Mouse (Mus musculus) C2C12 (cell line): ENCODE measurements around the gene Cox7a1. TPM values are rescaled to one million over a fixed set of nuclear protein-coding genes. Genes with fewer than 3 reads are reported as not detected.

Experiments
- H3K27me3 ChIP-seq: one replicate; pipeline ENCODE4 v1.6.1; 2011; ENCODE audit not compliant: control insufficient read depth, insufficient read depth, insufficient read length
- H3K36me3 ChIP-seq: one replicate; pipeline ENCODE4 v1.6.1; 2011; ENCODE audit not compliant: control insufficient read depth, insufficient read depth
- H3K4me3 ChIP-seq: one replicate; pipeline ENCODE4 v1.5.1; 2011; ENCODE audit warnings: mild to moderate bottlenecking, control low read depth; ENCODE audit not compliant: poor library complexity, insufficient read depth, severe bottlenecking
- H3K79me2 ChIP-seq: one replicate; pipeline ENCODE4 v1.6.1; 2011; ENCODE audit not compliant: control insufficient read depth, insufficient read depth
- H3K79me3 ChIP-seq: one replicate; pipeline ENCODE4 v1.6.1; 2011; ENCODE audit warnings: low read depth, control low read depth
- H3ac ChIP-seq: one replicate; pipeline ENCODE3; 2011; ENCODE audit warnings: low read depth; ENCODE audit not compliant: control insufficient read depth, insufficient read length
- CEBPB ChIP-seq: IDR thresholded peaks from one replicate; pipeline ENCODE4 v1.6.1; 2011; ENCODE audit warnings: low read depth, mild to moderate bottlenecking, control low read depth, moderate library complexity
- CTCF ChIP-seq: IDR thresholded peaks from one replicate; pipeline ENCODE4 v1.5.1; 2011; ENCODE audit not compliant: control insufficient read depth, insufficient read depth, insufficient read length
- FOSL1 ChIP-seq: IDR thresholded peaks from one replicate; pipeline ENCODE4 v1.8.0; 2011; ENCODE audit warnings: mild to moderate bottlenecking, low read length; ENCODE audit not compliant: poor library complexity, insufficient read depth, severe bottlenecking
- MAX ChIP-seq: IDR thresholded peaks from one replicate; pipeline ENCODE4 v1.6.1; 2011; ENCODE audit warnings: mild to moderate bottlenecking, control low read depth
- MYOD1 ChIP-seq: IDR thresholded peaks from one replicate; pipeline ENCODE4 v1.6.1; 2011; ENCODE audit warnings: low read depth; ENCODE audit not compliant: control insufficient read depth, insufficient read length
- MYOG ChIP-seq: IDR thresholded peaks from one replicate; pipeline ENCODE4 v1.6.1; 2011; ENCODE audit not compliant: control insufficient read depth, insufficient read length; ENCODE audit errors: extremely low read depth
- USF1 ChIP-seq: IDR thresholded peaks from one replicate; pipeline ENCODE4 v1.6.1; 2011; ENCODE audit warnings: low read depth, mild to moderate bottlenecking, control low read depth, moderate library complexity
- long read RNA-seq, 2 experiments: library from polyadenylated mRNA; unstranded; transcript quantifications; one replicate each; pipeline ENCODE4 v2.0.0; 2019 to 2020
- polyA plus RNA-seq: library from polyadenylated mRNA; unstranded; fragments of >200 nt; fragmentation: generic; extraction: Trizol; gene quantifications from one replicate; pipeline ENCODE4 v1.2.1, GENCODE M21; 2012; ENCODE audit warnings: missing spikeins

Cox7a1 gene
- 7.9 TPM for polyA plus RNA-seq
- long read RNA-seq, experiment 1, partial matches to known transcripts = 0 of 2 reads
- long read RNA-seq, experiment 1, other reads (novel, unspliced or antisense) = 0 of 2 reads
- long read RNA-seq, experiment 2 = 0 reads

- H3ac ChIP-seq = peak within 1 kb of the TSS; percentile 18
- TF ChIP-seq MAX (no peak), MYOD1 (no peak), FOSL1 (no peak), CEBPB (no peak), MYOG (no peak)
- H3K27me3 ChIP-seq = no peaks in the 10 kb centered on the region
- no peak within 1 kb of the TSS for H3K4me3 ChIP-seq
- H3K79me3 ChIP-seq = no peaks in the 10 kb centered on the region
- H3K79me2 ChIP-seq = no peaks in the 10 kb centered on the region
- peaks cover 29% of the 10 kb centered on the region for H3K36me3 ChIP-seq
Observed at GRCm38 (mm10) chr7:30183879-30184289, at the start of gene Cox7a1. Cox7a1 (plus strand) TSS chr7:30184144.

- Histone ChIP-seq H3K79me3 (peaks cover 13% of the 10 kb centered on the region), H3ac (no peak overlapping the region), H3K36me3 (peaks cover 51% of the 10 kb centered on the region)
Observed at GRCm38 (mm10) chr7:30136826-30137225, 47.1 kb upstream of the Cox7a1 start.

DNA sequence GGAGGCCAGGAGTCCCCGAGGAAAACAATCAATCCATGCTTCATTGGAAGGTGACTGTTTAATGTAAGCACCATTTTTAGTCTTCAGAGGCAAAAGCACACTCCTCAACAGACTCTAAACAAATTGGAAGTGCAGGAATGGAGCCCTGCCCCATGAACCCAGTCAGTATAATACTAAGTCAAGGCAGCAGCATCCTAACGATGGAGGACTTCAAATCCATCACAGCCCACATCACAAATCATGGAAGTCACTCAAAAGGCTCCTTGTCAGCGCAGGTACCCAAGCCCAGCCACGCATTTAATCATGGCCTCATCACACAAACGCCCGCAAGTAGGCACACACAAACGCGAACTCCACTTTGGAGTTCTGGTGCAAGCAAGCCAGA lies 40.8 kb upstream of the Cox7a1 start:
- H3K36me3 ChIP-seq = peaks cover 6% of the 10 kb centered on the region
- TF ChIP-seq CEBPB = no peak
- TF ChIP-seq CTCF = no peak
- no peak for TF ChIP-seq MYOD1
- no peak for TF ChIP-seq MYOG
- TF ChIP-seq FOSL1 = no peak
- TF ChIP-seq MAX = no peak
- TF ChIP-seq USF1 = no peak
- no peaks in the 10 kb centered on the region for H3K27me3 ChIP-seq

More at GRCm38 (mm10) chr7:30136826-30137225, 47.1 kb upstream of the Cox7a1 start:
- no peaks in the 10 kb centered on the region for H3K27me3 ChIP-seq
- H3K79me2 ChIP-seq = no peaks in the 10 kb centered on the region
- TF ChIP-seq CEBPB (no peak), MYOG (no peak), CTCF (no peak), MYOD1 (no peak), MAX (no peak), USF1 (no peak), FOSL1 (no peak)
- H3K4me3 ChIP-seq = no peak overlapping the region

GRCm38 (mm10) chr7:30143555-30144209 lies 40.3 kb upstream of the Cox7a1 start:
- H3K36me3 ChIP-seq = peaks cover 6% of the 10 kb centered on the region
- no peak for TF ChIP-seq USF1
- no peak for TF ChIP-seq CTCF
- TF ChIP-seq MAX = no peak
- no peak for TF ChIP-seq MYOG
- TF ChIP-seq FOSL1 = no peak
- TF ChIP-seq MYOD1 = no peak
- no peak for TF ChIP-seq CEBPB
- H3K4me3 ChIP-seq = no peak overlapping the region

More for the DNA sequence above, 40.8 kb upstream of the Cox7a1 start:
- no peaks in the 10 kb centered on the region for H3K79me2 ChIP-seq
- peaks cover 9% of the 10 kb centered on the region for H3K79me3 ChIP-seq
- H3K4me3 ChIP-seq = no peak overlapping the region
- no peak overlapping the region for H3ac ChIP-seq

GRCm38 (mm10) chr7:30147011-30147410 lies 36.9 kb upstream of the Cox7a1 start:
- H3K79me2 ChIP-seq = no peaks in the 10 kb centered on the region
- H3K4me3 ChIP-seq = no peak overlapping the region
- peaks cover 2% of the 10 kb centered on the region for H3K79me3 ChIP-seq
- H3ac ChIP-seq = no peak overlapping the region
- H3K36me3 ChIP-seq = no peaks in the 10 kb centered on the region
- TF ChIP-seq FOSL1 = no peak
- H3K27me3 ChIP-seq = no peaks in the 10 kb centered on the region

More at GRCm38 (mm10) chr7:30143555-30144209, 40.3 kb upstream of the Cox7a1 start:
- no peaks in the 10 kb centered on the region for H3K79me2 ChIP-seq
- H3ac ChIP-seq = no peak overlapping the region
- peaks cover 6% of the 10 kb centered on the region for H3K79me3 ChIP-seq
- no peaks in the 10 kb centered on the region for H3K27me3 ChIP-seq

- H3K27me3 ChIP-seq = no peaks in the 10 kb centered on the region
- TF ChIP-seq MAX (no peak), CEBPB (no peak), FOSL1 (no peak), USF1 (no peak), CTCF (no peak), MYOD1 (no peak), MYOG (no peak)
- peaks cover 22% of the 10 kb centered on the region for H3K36me3 ChIP-seq
- H3K79me2 ChIP-seq = peaks cover 5% of the 10 kb centered on the region
- H3K4me3 ChIP-seq = no peak overlapping the region
- H3K79me3 ChIP-seq = peaks cover 8% of the 10 kb centered on the region
- no peak overlapping the region for H3ac ChIP-seq
Observed at GRCm38 (mm10) chr7:30154040-30154439, 29.9 kb upstream of the Cox7a1 start.
